Mouse (Mus musculus): ENCODE measurements around the gene R3hdm1. TPM values are rescaled to one million over a fixed set of nuclear protein-coding genes. Genes with fewer than 3 reads are reported as not detected.

The R3hdm1 gene
- polyA plus RNA-seq, 1 experiment = 46.2 TPM

DNA sequence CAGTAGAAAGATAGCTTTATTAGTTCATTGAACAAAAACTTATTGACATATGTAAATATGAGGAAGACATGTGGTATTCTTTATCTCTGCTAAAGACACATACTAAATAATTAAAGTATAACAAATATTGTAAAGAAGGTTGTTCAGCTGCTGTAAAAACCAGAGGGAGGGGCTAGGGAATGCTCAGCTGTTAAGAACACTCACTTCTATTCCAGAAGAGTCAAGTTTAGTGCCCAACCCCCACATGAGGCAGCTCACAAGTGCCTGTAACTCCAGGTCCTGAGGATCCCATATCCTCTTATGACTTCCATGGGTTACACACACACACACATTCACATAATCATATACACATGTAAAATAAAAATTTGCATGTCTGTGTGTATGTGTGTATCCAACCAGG is 67.0 kb downstream of the R3hdm1 start:
- H3K27ac ChIP-seq (ENCODE audit: control insufficient read depth, insufficient read depth, low read depth, low read length, poor library complexity) = no peak overlapping the region

DNA sequence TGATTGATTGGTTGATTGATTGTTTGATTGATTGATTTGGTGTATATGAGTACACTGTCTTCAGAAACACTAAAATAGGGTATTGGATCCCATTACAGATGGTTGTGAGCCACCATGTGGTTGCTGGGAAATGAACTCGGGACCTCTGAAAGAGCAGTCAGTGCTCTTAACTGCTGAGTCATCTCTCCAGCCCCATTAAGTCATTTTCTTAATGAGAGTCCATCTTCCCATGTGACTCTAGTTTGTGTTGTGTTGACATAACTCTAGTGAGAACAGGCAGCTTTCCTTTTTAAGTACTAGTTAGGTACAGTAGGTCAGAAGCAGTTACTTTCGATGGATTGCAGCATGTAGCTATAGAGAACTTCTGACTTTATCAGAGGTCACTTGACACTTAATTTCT is 88.3 kb downstream of the R3hdm1 start:
- 64% methylated on average over 2 of the region's 2 CpGs for WGBS
- TF ChIP-seq POLR2A (IDR thresholded peaks at IDR 0.05; ENCODE audit: borderline replicate concordance, control insufficient read depth, low read depth, low read length) = no peak
- no peak for TF ChIP-seq CTCF (IDR thresholded peaks at IDR 0.05; ENCODE audit: control insufficient read depth, insufficient read depth, low read length)
- Histone ChIP-seq H3K4me1 (ENCODE audit: control insufficient read depth, insufficient read depth, low read length) (no peaks in the 10 kb centered on the region), H3K27ac (ENCODE audit: control insufficient read depth, insufficient read depth, low read depth, low read length, poor library complexity) (no peak overlapping the region), H3K4me3 (replicated peaks; ENCODE audit: control insufficient read depth, low read depth, low read length) (no peak overlapping the region)

More for the DNA sequence above, 67.0 kb downstream of the R3hdm1 start:
- no peaks in the 10 kb centered on the region for H3K4me1 ChIP-seq (ENCODE audit: control insufficient read depth, insufficient read depth, low read length)
- no peak for TF ChIP-seq CTCF (IDR thresholded peaks at IDR 0.05; ENCODE audit: control insufficient read depth, insufficient read depth, low read length)
- TF ChIP-seq POLR2A (IDR thresholded peaks at IDR 0.05; ENCODE audit: borderline replicate concordance, control insufficient read depth, low read depth, low read length) = no peak
- no peak overlapping the region for H3K4me3 ChIP-seq (replicated peaks; ENCODE audit: control insufficient read depth, low read depth, low read length)

DNA sequence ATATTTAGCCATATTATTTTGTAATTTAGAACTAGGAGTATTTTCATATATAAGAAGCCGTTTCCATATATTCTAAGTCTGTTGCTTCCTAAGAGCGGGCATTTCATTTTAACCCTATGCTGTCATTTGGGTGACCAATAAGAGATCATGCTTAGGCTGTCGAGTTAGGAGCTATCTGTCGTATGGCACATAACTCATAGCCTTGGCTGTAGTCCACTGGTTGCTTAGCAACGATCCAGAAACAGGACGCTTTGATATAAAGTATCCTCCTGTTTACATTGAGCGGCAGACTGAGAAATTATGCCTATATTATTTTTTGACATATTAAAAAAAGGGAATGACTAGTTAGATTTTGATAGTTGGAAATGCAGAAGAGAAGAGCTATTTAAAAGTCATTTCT is 89.3 kb downstream of the R3hdm1 start:
- H3K4me1 ChIP-seq (ENCODE audit: control insufficient read depth, insufficient read depth, low read length) = no peaks in the 10 kb centered on the region
- no peak overlapping the region for H3K27ac ChIP-seq (ENCODE audit: control insufficient read depth, insufficient read depth, low read depth, low read length, poor library complexity)
- TF ChIP-seq POLR2A (IDR thresholded peaks at IDR 0.05; ENCODE audit: borderline replicate concordance, control insufficient read depth, low read depth, low read length) (no peak), CTCF (IDR thresholded peaks at IDR 0.05; ENCODE audit: control insufficient read depth, insufficient read depth, low read length) (no peak)
- 88% methylated on average over 7 of the region's 7 CpGs for WGBS
- H3K4me3 ChIP-seq (replicated peaks; ENCODE audit: control insufficient read depth, low read depth, low read length) = no peak overlapping the region

DNA sequence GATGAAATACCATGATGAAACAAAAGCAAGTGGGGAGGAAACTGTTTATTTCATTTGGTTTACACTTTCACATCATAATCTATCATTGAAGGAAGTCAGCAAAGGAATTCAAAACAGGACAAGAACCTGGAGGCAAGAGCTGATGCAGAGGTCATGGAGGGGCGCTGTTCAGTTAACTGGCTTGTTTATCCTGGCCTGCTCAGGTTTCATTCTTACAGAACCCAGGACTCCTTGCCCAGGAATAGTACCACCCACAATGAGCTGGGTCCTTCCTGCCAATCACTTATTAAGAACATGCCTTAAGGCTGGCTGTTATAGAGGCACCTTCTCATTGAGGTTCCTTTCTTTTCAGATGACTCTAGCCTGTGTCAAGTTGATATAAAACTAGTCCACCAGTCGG is 90.9 kb downstream of the R3hdm1 start:
- 89% methylated on average over 2 of the region's 2 CpGs for WGBS
- TF ChIP-seq POLR2A (IDR thresholded peaks at IDR 0.05; ENCODE audit: borderline replicate concordance, control insufficient read depth, low read depth, low read length) (no peak), CTCF (IDR thresholded peaks at IDR 0.05; ENCODE audit: control insufficient read depth, insufficient read depth, low read length) (no peak)
- Histone ChIP-seq H3K4me1 (ENCODE audit: control insufficient read depth, insufficient read depth, low read length) (no peaks in the 10 kb centered on the region), H3K27ac (ENCODE audit: control insufficient read depth, insufficient read depth, low read depth, low read length, poor library complexity) (no peak overlapping the region), H3K4me3 (replicated peaks; ENCODE audit: control insufficient read depth, low read depth, low read length) (no peak overlapping the region)

DNA sequence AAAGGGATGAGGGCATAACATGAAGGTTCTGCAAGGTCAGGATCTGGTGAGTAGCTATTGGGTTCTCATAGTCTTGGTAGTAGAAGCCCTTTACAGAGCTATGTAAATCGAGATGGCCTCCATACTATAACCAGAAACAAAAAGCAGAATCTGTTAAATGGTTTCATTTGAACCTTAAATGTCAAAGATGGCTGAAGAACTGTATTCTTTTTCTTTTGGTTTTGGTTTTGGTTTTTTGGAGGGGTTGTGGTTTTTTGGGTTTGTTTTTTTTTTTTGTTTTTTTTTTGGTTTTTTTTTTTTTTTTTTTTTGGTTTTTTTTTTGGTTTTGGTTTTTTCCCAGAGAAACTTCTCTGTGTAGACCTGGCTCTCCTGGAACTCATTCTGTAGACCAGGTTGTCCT is 94.3 kb downstream of the R3hdm1 start:
- Histone ChIP-seq H3K4me1 (ENCODE audit: control insufficient read depth, insufficient read depth, low read length) (no peaks in the 10 kb centered on the region), H3K27ac (ENCODE audit: control insufficient read depth, insufficient read depth, low read depth, low read length, poor library complexity) (no peak overlapping the region), H3K4me3 (replicated peaks; ENCODE audit: control insufficient read depth, low read depth, low read length) (no peak overlapping the region)
- 75% methylated on average over 1 of the region's 1 CpGs for WGBS
- TF ChIP-seq CTCF (IDR thresholded peaks at IDR 0.05; ENCODE audit: control insufficient read depth, insufficient read depth, low read length) (no peak), POLR2A (IDR thresholded peaks at IDR 0.05; ENCODE audit: borderline replicate concordance, control insufficient read depth, low read depth, low read length) (no peak)

DNA sequence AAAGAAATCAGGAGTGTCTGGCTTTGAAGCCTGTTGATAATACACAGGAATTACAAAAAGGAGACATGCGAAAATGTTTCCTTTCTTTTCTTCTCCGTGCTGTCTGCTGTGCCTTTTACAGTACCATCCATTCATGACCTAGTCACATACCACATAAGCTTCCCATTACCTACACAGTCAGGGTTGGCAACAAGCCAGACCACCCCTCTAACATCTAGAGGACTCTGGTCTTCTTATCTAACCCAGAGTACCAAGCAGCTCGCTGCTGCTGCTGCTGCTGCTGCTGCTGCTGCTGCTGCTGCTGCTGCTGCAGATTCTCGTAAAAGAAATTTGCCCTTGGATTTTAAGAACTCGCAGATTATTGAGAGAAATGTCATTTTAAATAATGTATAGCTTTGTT is 110.2 kb downstream of the R3hdm1 start:
- no peaks in the 10 kb centered on the region for H3K4me1 ChIP-seq (ENCODE audit: control insufficient read depth, insufficient read depth, low read length)
- 73% methylated on average over 5 of the region's 5 CpGs for WGBS
- H3K4me3 ChIP-seq (replicated peaks; ENCODE audit: control insufficient read depth, low read depth, low read length) = no peak overlapping the region
- TF ChIP-seq POLR2A (IDR thresholded peaks at IDR 0.05; ENCODE audit: borderline replicate concordance, control insufficient read depth, low read depth, low read length) (no peak), CTCF (IDR thresholded peaks at IDR 0.05; ENCODE audit: control insufficient read depth, insufficient read depth, low read length) (no peak)
- H3K27ac ChIP-seq (ENCODE audit: control insufficient read depth, insufficient read depth, low read depth, low read length, poor library complexity) = no peak overlapping the region

DNA sequence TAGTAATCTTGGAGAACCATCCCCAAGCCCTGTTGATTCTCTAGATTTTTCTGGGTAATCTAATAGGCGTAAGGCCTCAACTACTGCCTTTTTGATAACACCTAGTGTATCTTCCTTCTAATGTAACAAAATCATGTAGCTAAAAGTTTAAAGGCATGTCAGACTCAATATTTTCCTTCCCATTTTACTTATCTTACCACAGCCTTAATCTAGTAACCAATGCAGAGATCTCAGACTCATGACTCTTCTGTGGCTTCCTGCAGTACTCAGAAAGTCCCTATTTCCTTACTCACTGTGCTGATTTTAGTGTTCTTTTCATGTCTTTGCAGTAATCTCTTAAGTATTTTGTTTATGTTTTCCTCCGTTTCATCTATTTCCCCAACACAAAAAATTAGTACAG is 118.8 kb downstream of the R3hdm1 start:
- H3K27ac ChIP-seq (ENCODE audit: control insufficient read depth, insufficient read depth, low read depth, low read length, poor library complexity) = no peak overlapping the region
- no peak for TF ChIP-seq CTCF (IDR thresholded peaks at IDR 0.05; ENCODE audit: control insufficient read depth, insufficient read depth, low read length)
- H3K4me3 ChIP-seq (replicated peaks; ENCODE audit: control insufficient read depth, low read depth, low read length) = no peak overlapping the region
- 82% methylated on average over 2 of the region's 2 CpGs for WGBS
- no peaks in the 10 kb centered on the region for H3K4me1 ChIP-seq (ENCODE audit: control insufficient read depth, insufficient read depth, low read length)

DNA sequence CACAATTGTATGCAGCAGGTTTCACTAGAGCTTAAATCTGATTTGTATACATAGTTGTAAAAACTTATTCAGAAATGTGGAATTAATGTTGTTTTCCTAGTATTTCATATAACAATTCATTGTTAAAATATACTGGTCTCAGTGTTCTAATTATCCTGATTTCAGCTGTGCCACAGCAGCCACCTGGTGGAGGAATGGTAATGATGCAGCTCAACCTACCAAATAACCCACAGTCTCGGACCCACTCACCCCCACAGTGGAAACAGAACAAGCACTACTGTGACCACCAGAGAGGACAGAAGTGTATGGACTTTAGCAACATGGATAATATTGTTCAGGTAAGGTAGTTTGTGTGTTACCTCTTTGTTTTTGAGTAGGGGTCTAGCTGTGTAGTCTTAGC is 120.2 kb downstream of the R3hdm1 start:
- Histone ChIP-seq H3K27ac (ENCODE audit: control insufficient read depth, insufficient read depth, low read depth, low read length, poor library complexity) (no peak overlapping the region), H3K4me1 (ENCODE audit: control insufficient read depth, insufficient read depth, low read length) (no peaks in the 10 kb centered on the region), H3K4me3 (replicated peaks; ENCODE audit: control insufficient read depth, low read depth, low read length) (no peak overlapping the region)
- 74% methylated on average over 1 of the region's 1 CpGs for WGBS
- TF ChIP-seq CTCF (IDR thresholded peaks at IDR 0.05; ENCODE audit: control insufficient read depth, insufficient read depth, low read length) (no peak), POLR2A (IDR thresholded peaks at IDR 0.05; ENCODE audit: borderline replicate concordance, control insufficient read depth, low read depth, low read length) (no peak)

DNA sequence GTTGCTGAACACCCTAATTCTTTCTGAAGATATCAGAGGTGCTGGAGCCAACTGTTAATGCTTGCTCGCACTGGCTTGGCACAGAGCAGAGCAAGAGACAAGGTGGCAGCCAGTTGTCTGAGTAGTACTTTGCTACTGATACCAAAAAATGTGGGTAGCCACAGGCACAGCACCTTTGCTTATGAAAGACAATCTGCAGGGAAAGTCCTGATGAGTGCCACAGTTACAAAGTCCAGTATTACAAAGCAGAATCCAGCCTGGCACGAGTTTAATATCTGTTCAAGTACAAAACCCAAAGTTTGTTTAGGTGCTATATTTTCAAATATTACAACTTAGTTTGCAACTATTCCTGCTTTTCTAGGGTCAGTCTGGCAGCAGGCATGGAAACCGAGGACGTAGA is 132.1 kb downstream of the R3hdm1 start:
- 93% methylated on average over 4 of the region's 4 CpGs for WGBS
- TF ChIP-seq CTCF (IDR thresholded peaks at IDR 0.05; ENCODE audit: control insufficient read depth, insufficient read depth, low read length) (no peak), POLR2A (IDR thresholded peaks at IDR 0.05; ENCODE audit: borderline replicate concordance, control insufficient read depth, low read depth, low read length) (no peak)
- Histone ChIP-seq H3K4me3 (replicated peaks; ENCODE audit: control insufficient read depth, low read depth, low read length) (no peak overlapping the region), H3K27ac (ENCODE audit: control insufficient read depth, insufficient read depth, low read depth, low read length, poor library complexity) (no peak overlapping the region), H3K4me1 (ENCODE audit: control insufficient read depth, insufficient read depth, low read length) (no peaks in the 10 kb centered on the region)

Data from bone marrow, adult 2 months (tissue).